Mouse (Mus musculus) liver, embryonic 11.5 days (tissue): ENCODE data around the gene Slc17a4. TPM values are rescaled to one million over a fixed set of nuclear protein-coding genes. Genes with fewer than 3 reads are reported as not detected.

Experiments used
- ATAC-seq: fragments of 200-750 bp; cut with Nextera tagmentation; replicated peaks from 2 replicates; pipeline ENCODE4 v1.8.0; 2017; ENCODE audit warnings: moderate number of reproducible peaks, mild to moderate bottlenecking, moderate TSS enrichment, moderate library complexity; ENCODE audit not compliant: low FRiP score
- DNase-seq: peaks from one replicate; pipeline ENCODE4 v3.0.0-alpha.2; 2017; ENCODE audit warnings: low spot score
- H3K27ac ChIP-seq: fragments of 300-500 bp; sonication (generic); 2 replicates; pipeline ENCODE4 v1.5.1; 2014; ENCODE audit warnings: mild to moderate bottlenecking, low read depth, low read length, control low read depth
- H3K27me3 ChIP-seq: fragments of 300-500 bp; sonication (generic); replicated peaks from 2 replicates; pipeline ENCODE4 v1.6.1; 2014; ENCODE audit warnings: low read length, mixed read lengths; ENCODE audit not compliant: control insufficient read depth, insufficient read depth
- H3K36me3 ChIP-seq: fragments of 300-500 bp; sonication (generic); 2 replicates; pipeline ENCODE4 v1.6.1; 2014; ENCODE audit warnings: mild to moderate bottlenecking, low read length, moderate library complexity, mixed read lengths; ENCODE audit not compliant: control insufficient read depth, insufficient read depth
- H3K4me1 ChIP-seq: fragments of 300-500 bp; sonication (generic); replicated peaks from 2 replicates; pipeline ENCODE4 v1.6.1; 2014; ENCODE audit warnings: low read length, mixed read lengths; ENCODE audit not compliant: control insufficient read depth, insufficient read depth
- H3K4me2 ChIP-seq: fragments of 300-500 bp; sonication (generic); 2 replicates; pipeline ENCODE4 v1.6.1; 2014; ENCODE audit warnings: mild to moderate bottlenecking, control low read depth, moderate library complexity
- H3K4me3 ChIP-seq: fragments of 300-500 bp; sonication (generic); 2 replicates; pipeline ENCODE4 v1.5.1; 2014; ENCODE audit warnings: low read depth, low read length, control low read depth
- H3K9ac ChIP-seq: fragments of 300-500 bp; sonication (generic); 2 replicates; pipeline ENCODE4 v1.6.1; 2014; ENCODE audit warnings: low read depth, low read length, control low read depth
- H3K9me3 ChIP-seq: fragments of 300-500 bp; sonication (generic); 2 replicates; pipeline ENCODE4 v1.6.1; 2016; ENCODE audit warnings: low read length, inconsistent platforms, mixed read lengths; ENCODE audit not compliant: control insufficient read depth
- WGBS: fragments of 180-500 bp; shearing (Covaris S2); extraction: QIAGEN DNeasy Blood & Tissue Kit; methylation state at CpG from one replicate; pipeline ENCODE4 v1.1.7; 2014; 5-methylcytosine and 5-hydroxymethylcytosine counted together
- polyA plus RNA-seq: library from polyadenylated mRNA; unstranded; fragments of >200 nt; fragmentation: Nextera tagmentation; extraction: Ambion mirVana; gene quantifications from 2 replicates; pipeline ENCODE4 v1.2.1, GENCODE M21; 2014

The Slc17a4 gene
- polyA plus RNA-seq, 1 experiment from 2014 or later, result not detected

GRCm38 (mm10) chr13:23879636-23880035 lies 35.2 kb downstream of the Slc17a4 start:
- Histone ChIP-seq H3K4me3 (no peak overlapping the region), H3K36me3 (no peaks in the 10 kb centered on the region), H3K4me2 (no peak overlapping the region), H3K9me3 (no peaks in the 10 kb centered on the region), H3K27me3 (no peaks in the 10 kb centered on the region), H3K27ac (no peak overlapping the region), H3K4me1 (no peaks in the 10 kb centered on the region), H3K9ac (no peak overlapping the region)
- ATAC-seq, result no peak
- no peak for DNase-seq
- 48% methylated on average over 5 of the region's 5 CpGs for WGBS

DNA sequence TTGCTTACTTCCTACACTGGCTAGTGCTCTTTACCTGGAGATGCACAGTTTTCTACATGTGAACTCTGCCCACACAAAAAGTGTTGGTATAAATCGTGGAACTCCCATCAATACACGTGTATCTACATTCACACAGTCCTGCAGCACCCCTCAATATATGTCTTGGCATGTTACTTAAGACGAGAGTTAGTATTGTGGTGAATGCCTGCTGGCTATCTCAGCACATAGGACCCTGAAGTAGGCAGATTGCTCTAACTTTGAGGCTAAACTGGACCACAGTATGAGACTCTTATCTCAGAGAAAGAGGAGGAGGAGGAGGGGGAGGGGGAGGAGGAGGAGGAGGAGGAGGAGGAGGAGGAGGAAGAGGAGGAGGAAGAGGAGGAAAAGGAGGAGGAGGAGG lies 35.7 kb downstream of the Slc17a4 start:
- WGBS, result 59% methylated on average over 3 of the region's 3 CpGs
- Histone ChIP-seq H3K4me1 (no peaks in the 10 kb centered on the region), H3K27ac (no peak overlapping the region), H3K9ac (no peak overlapping the region), H3K4me3 (no peak overlapping the region), H3K4me2 (no peak overlapping the region), H3K27me3 (no peaks in the 10 kb centered on the region), H3K9me3 (no peaks in the 10 kb centered on the region), H3K36me3 (no peaks in the 10 kb centered on the region)
- no peak for ATAC-seq
- DNase-seq, result no peak

DNA sequence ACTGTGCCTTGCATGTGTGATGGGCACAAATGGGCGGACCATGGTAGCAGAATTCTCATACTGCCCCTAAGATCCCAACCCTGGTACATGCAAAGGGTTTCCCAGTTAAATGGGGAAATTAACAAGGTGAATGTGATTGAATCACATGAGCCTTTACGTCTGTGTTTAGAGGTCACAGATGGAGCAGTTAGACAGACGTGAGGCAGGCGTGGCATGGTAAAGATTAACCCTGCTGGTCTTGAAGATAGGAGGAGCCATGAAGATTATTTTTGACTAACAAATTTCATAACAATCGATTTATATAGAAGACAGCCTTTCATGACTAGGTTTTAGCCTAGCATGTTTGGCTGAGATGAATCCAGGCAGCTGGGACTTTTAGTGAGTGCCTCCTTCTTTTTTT lies 41.7 kb downstream of the Slc17a4 start:
- Histone ChIP-seq H3K9ac (no peak overlapping the region), H3K4me1 (no peaks in the 10 kb centered on the region; the same call in 1 of the 2 replicates), H3K4me2 (no peak overlapping the region), H3K4me3 (no peak overlapping the region), H3K36me3 (no peaks in the 10 kb centered on the region), H3K27me3 (no peaks in the 10 kb centered on the region), H3K27ac (no peak overlapping the region), H3K9me3 (no peaks in the 10 kb centered on the region)
- ATAC-seq (no peak), DNase-seq (no peak)
- 64% methylated on average over 5 of the region's 5 CpGs for WGBS

DNA sequence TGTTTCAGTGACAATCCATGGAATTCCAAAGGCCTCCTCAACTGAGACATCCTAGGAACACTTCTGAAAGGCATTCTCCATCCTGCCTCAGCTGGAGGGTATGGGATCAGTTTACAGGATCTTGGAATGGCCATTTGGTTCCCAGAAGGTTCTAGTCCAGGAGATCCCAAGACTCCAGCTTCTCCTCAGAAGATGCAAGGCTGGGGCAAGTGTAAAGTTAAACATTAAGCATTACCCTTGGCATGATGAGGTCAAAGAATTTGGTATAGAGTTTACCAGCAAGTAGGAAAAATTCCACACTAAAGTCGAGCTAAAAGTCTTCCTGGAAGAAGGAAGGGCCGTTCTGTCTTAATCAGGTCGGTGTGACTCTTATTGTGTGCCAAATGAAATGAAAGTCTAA lies 44.8 kb downstream of the Slc17a4 start:
- no peak for ATAC-seq
- Histone ChIP-seq H3K9me3 (no peaks in the 10 kb centered on the region), H3K4me1 (peaks cover 7% of the 10 kb centered on the region), H3K36me3 (no peaks in the 10 kb centered on the region), H3K4me2 (no peak overlapping the region), H3K9ac (no peak overlapping the region), H3K4me3 (no peak overlapping the region), H3K27ac (no peak overlapping the region), H3K27me3 (no peaks in the 10 kb centered on the region)
- WGBS, result 72% methylated on average over 3 of the region's 3 CpGs
- DNase-seq, result no peak

- Histone ChIP-seq H3K9ac (no peak overlapping the region), H3K27ac (no peak overlapping the region), H3K9me3 (no peaks in the 10 kb centered on the region), H3K4me2 (no peak overlapping the region), H3K4me1 (peaks cover 10% of the 10 kb centered on the region), H3K27me3 (no peaks in the 10 kb centered on the region), H3K4me3 (no peak overlapping the region), H3K36me3 (no peaks in the 10 kb centered on the region)
- ATAC-seq, result no peak
- WGBS, result 72% methylated on average over 8 of the region's 8 CpGs
- no peak for DNase-seq
These were observed 45.8 kb downstream of the Slc17a4 start for GRCm38 (mm10) chr13:23868790-23869533.

DNA sequence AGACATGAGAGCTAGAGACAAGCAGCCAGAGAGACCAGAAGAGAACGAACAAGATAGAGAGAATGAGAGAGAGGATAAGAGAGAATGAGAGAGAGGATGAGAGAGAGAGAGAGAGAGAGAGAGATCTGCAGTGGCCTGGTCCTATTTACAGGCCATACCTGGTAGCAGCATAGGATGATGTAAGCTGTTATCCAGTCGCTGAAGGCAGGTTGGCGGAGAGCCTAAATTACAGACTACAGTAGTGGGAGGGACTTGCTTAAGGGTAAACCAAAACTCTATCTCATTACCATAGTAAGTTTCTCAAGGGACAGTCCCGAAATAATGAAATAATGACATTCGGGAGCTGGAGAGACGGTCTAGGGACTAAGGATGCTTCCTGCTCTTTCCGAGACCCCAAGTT lies 47.4 kb downstream of the Slc17a4 start, which contains the start of gene Slc17a1:
Gene Slc17a1, plus strand, starts transcription at position 346 of the 400 bp plus-strand sequence.
- Histone ChIP-seq H3K9me3 (no peaks in the 10 kb centered on the region), H3K4me1 (peaks cover 10% of the 10 kb centered on the region), H3K9ac (no peak within 1 kb of the TSS), H3K4me2 (no peak within 1 kb of the TSS), H3K27ac (no peak within 1 kb of the TSS), H3K27me3 (no peaks in the 10 kb centered on the region), H3K36me3 (no peaks in the 10 kb centered on the region), H3K4me3 (no peak within 1 kb of the TSS)
- WGBS, result 88% methylated on average over 7 of the region's 7 CpGs
- DNase-seq (no peak), ATAC-seq (no peak)

DNA sequence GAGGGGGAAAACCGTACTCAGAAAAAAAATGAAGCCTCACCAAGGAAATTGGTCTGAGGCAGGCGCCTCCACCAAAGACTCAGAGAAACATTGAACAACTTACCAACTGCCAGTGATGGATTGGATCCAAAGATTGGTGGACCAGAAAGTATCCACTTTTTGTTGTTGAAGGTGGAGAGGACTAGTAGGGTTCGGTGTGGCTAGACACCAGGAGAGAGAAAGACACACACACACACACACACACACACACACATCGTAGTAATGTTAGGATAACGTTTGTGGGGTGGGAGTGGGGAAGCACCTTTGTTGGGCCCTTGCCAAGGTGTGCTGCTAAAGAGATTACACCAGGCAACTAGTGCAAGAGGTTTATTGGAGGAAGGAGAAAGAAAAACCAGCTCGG lies 47.8 kb downstream of the Slc17a4 start:
- Histone ChIP-seq H3K27ac (no peak overlapping the region), H3K36me3 (no peaks in the 10 kb centered on the region), H3K9ac (no peak overlapping the region), H3K4me3 (no peak overlapping the region), H3K27me3 (no peaks in the 10 kb centered on the region), H3K4me2 (no peak overlapping the region), H3K4me1 (peaks cover 10% of the 10 kb centered on the region), H3K9me3 (no peaks in the 10 kb centered on the region)
- 83% methylated on average over 6 of the region's 6 CpGs for WGBS
- ATAC-seq (no peak), DNase-seq (no peak)

DNA sequence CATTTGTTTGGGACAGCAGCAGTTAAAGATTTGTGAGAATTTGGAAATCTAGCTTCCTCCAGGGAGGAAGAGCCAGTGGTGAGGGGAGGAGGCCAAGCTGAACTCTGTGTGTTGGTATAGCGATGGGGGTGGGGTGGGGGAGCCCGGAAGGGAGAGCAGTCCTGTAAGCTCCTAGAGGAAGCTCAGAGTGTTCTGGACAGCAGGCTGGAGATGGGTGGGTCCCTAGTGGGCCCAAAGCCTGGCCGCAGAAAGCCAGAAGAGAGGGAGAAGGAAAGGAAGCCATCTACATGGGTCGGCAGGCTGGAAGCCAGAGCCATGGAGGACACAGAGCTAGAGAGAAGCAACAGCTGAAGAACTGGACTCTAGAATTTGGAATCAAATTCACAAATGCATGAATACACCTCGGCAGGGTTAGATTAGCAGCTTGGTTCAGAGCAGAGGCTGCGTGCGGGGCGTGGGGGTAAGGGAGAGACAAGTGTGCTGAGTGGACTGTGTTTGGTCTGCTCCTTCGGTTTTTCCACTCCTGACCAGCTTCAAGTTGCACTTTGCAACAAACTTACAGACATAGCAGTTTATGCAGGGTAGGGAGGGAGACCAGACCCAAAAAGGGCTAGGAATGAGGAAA lies 48.6 kb downstream of the Slc17a4 start:
- H3K4me1 ChIP-seq, result peaks cover 10% of the 10 kb centered on the region
- DNase-seq (no peak), ATAC-seq (no peak)
- no peaks in the 10 kb centered on the region for H3K9me3 ChIP-seq
- H3K4me3 ChIP-seq, result no peak overlapping the region
- H3K4me2 ChIP-seq, result no peak overlapping the region
- H3K36me3 ChIP-seq, result no peaks in the 10 kb centered on the region
- H3K27me3 ChIP-seq, result no peaks in the 10 kb centered on the region
- H3K9ac ChIP-seq, result no peak overlapping the region
- H3K27ac ChIP-seq, result no peak overlapping the region
- 61% methylated on average over 9 of the region's 9 CpGs for WGBS

DNA sequence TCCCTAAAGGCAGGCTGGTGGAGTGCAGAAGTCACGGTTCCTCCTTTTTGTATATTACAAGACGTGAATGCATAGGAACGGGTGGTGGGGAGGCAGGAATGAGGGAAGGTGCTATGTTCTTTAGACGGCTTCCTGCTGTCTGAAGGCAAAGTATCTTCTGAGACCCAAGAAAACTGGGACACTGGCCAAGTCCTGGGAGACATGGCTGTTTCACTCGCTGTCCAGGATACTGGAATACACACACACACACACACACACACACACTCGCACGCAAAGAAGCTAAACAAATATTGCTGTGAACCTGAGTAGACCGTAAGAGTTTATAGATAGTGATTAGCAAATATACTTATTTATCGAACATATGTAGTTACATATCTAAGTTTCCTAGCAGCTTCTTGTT lies 50.1 kb downstream of the Slc17a4 start:
- no peak for ATAC-seq
- no peaks in the 10 kb centered on the region for H3K27me3 ChIP-seq
- H3K36me3 ChIP-seq, result no peaks in the 10 kb centered on the region
- no peak for DNase-seq
- no peaks in the 10 kb centered on the region for H3K9me3 ChIP-seq
- H3K27ac ChIP-seq, result no peak overlapping the region
- no peak overlapping the region for H3K4me3 ChIP-seq
- H3K4me1 ChIP-seq, result peaks cover 10% of the 10 kb centered on the region
- 77% methylated on average over 9 of the region's 9 CpGs for WGBS
- H3K9ac ChIP-seq, result no peak overlapping the region
- no peak overlapping the region for H3K4me2 ChIP-seq
